Mouse (Mus musculus) CH12.LX (cell line): ENCODE data around the gene Gm10226. TPM values are rescaled to one million over a fixed set of nuclear protein-coding genes. Genes with fewer than 3 reads are reported as not detected.
A peak's percentile ranks its signal among the peaks of the same experiment; 100 is the strongest.
"Not testable (repeated sequence)": the region's sequence is repeated elsewhere in the genome, so short reads cannot be mapped to it uniquely, and the experiment has no call there.

Experiments
- DNase-seq: peaks from one replicate; pipeline ENCODE4 v3.0.0-alpha.2; 2013; ENCODE audit errors: extremely low read depth
- H3K27ac ChIP-seq: 2 replicates; pipeline ENCODE4 v1.5.1; 2012; ENCODE audit warnings: low read depth, mild to moderate bottlenecking, control low read depth, moderate library complexity; ENCODE audit not compliant: insufficient read depth
- H3K27me3 ChIP-seq: replicated peaks from 2 replicates; pipeline ENCODE3; 2012; ENCODE audit warnings: inconsistent platforms
- H3K36me3 ChIP-seq, 2 experiments: replicated peaks in 1 of 2; 2 replicates each; pipeline versions ENCODE3 to v1.6.1; 2012; ENCODE audit warnings: inconsistent platforms in 1 of 2, low read length in 1 of 2, mild to moderate bottlenecking in 1 of 2, mixed read lengths in 1 of 2, moderate library complexity in 1 of 2; ENCODE audit not compliant: control insufficient read depth in 1 of 2, insufficient read depth in 1 of 2
- H3K4me1 ChIP-seq, 2 experiments: 2 replicates each; pipeline ENCODE4 v1.6.1; 2012; ENCODE audit warnings: inconsistent platforms in 1 of 2, moderate library complexity in 1 of 2; ENCODE audit not compliant: insufficient read depth in 2 of 2, control insufficient read depth in 1 of 2
- H3K4me2 ChIP-seq: 2 replicates; pipeline ENCODE4 v1.6.1; 2012; ENCODE audit warnings: low read depth, mild to moderate bottlenecking, control low read depth; ENCODE audit not compliant: poor library complexity, insufficient read depth, severe bottlenecking
- H3K4me3 ChIP-seq, 3 experiments: fragments of 150-350 bp in 1 of 3; sonication (generic) in 1 of 3; replicated peaks in 1 of 3; 2 replicates each; pipeline versions ENCODE3 to v1.5.1; 2011 to 2012; ENCODE audit warnings: low read depth in 2 of 3, low read length in 2 of 3, mild to moderate bottlenecking in 2 of 3, moderate library complexity in 2 of 3, control low read depth in 1 of 3, improper control_type of control experiment in 1 of 3, inconsistent platforms in 1 of 3, mixed read lengths in 1 of 3; ENCODE audit not compliant: poor library complexity in 1 of 3
- H3K79me2 ChIP-seq: replicated peaks from 2 replicates; pipeline ENCODE4 v1.6.1; 2012; ENCODE audit warnings: mild to moderate bottlenecking, moderate library complexity; ENCODE audit not compliant: control insufficient read depth, poor library complexity, insufficient read depth, severe bottlenecking; ENCODE audit errors: extremely low read depth
- H3K9ac ChIP-seq: 2 replicates; pipeline ENCODE4 v1.6.1; 2012; ENCODE audit warnings: low read depth, mild to moderate bottlenecking, control low read depth, moderate library complexity; ENCODE audit not compliant: insufficient read depth
- H3K9me3 ChIP-seq: replicated peaks from 2 replicates; pipeline ENCODE3; 2012; ENCODE audit warnings: low read length, inconsistent platforms, mixed read lengths
- BHLHE40 ChIP-seq: IDR thresholded peaks from 2 replicates; pipeline ENCODE4 v1.6.1; 2011; ENCODE audit warnings: mild to moderate bottlenecking, low read depth, low read length, improper control_type of control experiment
- CHD1 ChIP-seq: IDR thresholded peaks from 2 replicates; pipeline ENCODE4 v1.6.1; 2012; ENCODE audit warnings: low read depth, low read length, improper control_type of control experiment, inconsistent platforms
- CHD2 ChIP-seq: IDR thresholded peaks from 2 replicates; pipeline ENCODE4 v1.6.1; 2011; ENCODE audit warnings: low read length, improper control_type of control experiment
- E2F4 ChIP-seq: IDR thresholded peaks from 2 replicates; pipeline ENCODE4 v1.6.1; 2011; ENCODE audit warnings: low read depth, low read length, improper control_type of control experiment; ENCODE audit not compliant: insufficient replicate concordance
- EP300 ChIP-seq: IDR thresholded peaks from 2 replicates; pipeline ENCODE4 v1.6.1; 2011; ENCODE audit warnings: low read length, improper control_type of control experiment
- ETS1 ChIP-seq: conservative IDR thresholded peaks from 2 replicates; pipeline ENCODE4 v1.6.1; 2012; ENCODE audit warnings: low read depth, mild to moderate bottlenecking, inconsistent platforms, low read length, improper control_type of control experiment, moderate library complexity
- JUN ChIP-seq: IDR thresholded peaks from 2 replicates; pipeline ENCODE4 v1.6.1; 2011; ENCODE audit warnings: low read depth, mild to moderate bottlenecking, low read length, improper control_type of control experiment, moderate library complexity; ENCODE audit not compliant: insufficient read depth
- KAT2A ChIP-seq: IDR thresholded peaks from 2 replicates; pipeline ENCODE4 v1.6.1; 2012; ENCODE audit warnings: low read length, improper control_type of control experiment, inconsistent platforms; ENCODE audit not compliant: insufficient replicate concordance
- MAZ ChIP-seq: IDR thresholded peaks from 2 replicates; pipeline ENCODE4 v1.6.1; 2012; ENCODE audit warnings: low read depth, mild to moderate bottlenecking, inconsistent platforms, low read length, improper control_type of control experiment, moderate library complexity
- MXI1 ChIP-seq: IDR thresholded peaks from 2 replicates; pipeline ENCODE4 v1.6.1; 2011; ENCODE audit warnings: mild to moderate bottlenecking, low read depth, low read length, improper control_type of control experiment
- PAX5 ChIP-seq: IDR thresholded peaks from 2 replicates; pipeline ENCODE4 v1.6.1; 2012; ENCODE audit warnings: low read length, inconsistent platforms, mixed read lengths
- POLR2A ChIP-seq: IDR thresholded peaks from 2 replicates; pipeline ENCODE4 v1.6.1; 2011; ENCODE audit warnings: low read depth, mild to moderate bottlenecking, improper control_type of control experiment, low read length
- SIN3A ChIP-seq: IDR thresholded peaks from 2 replicates; pipeline ENCODE4 v1.6.1; 2012; ENCODE audit warnings: low read length, improper control_type of control experiment, inconsistent platforms
- TBP ChIP-seq: conservative IDR thresholded peaks from 2 replicates; pipeline ENCODE4 v1.6.1; 2011; ENCODE audit warnings: low read depth, low read length, improper control_type of control experiment
- UBTF ChIP-seq: IDR thresholded peaks from 2 replicates; pipeline ENCODE4 v1.6.1; 2012; ENCODE audit warnings: low read depth, mild to moderate bottlenecking, inconsistent platforms, low read length, improper control_type of control experiment, moderate library complexity
- ZC3H11A ChIP-seq: IDR thresholded peaks from 2 replicates; pipeline ENCODE4 v1.6.1; 2012; ENCODE audit warnings: low read depth, mild to moderate bottlenecking, inconsistent platforms, low read length, improper control_type of control experiment
- ZKSCAN1 ChIP-seq: IDR thresholded peaks from 2 replicates; pipeline ENCODE4 v1.6.1; 2012; ENCODE audit warnings: low read depth, inconsistent platforms, low read length, improper control_type of control experiment, borderline replicate concordance
- dilution Hi-C: fragments of 300-500 bp; cut with MboI; formaldehyde crosslinking; loops from 2 replicates; pipeline ENCODE4 v1.14.3; 2020; ENCODE audit warnings: low sequenced_read_pairs; ENCODE audit not compliant: extremely low pct_unique_long_range_greater_than_20kb, extremely low pct_ligation_motif_present
- in situ Hi-C: fragments of 300-500 bp; cut with MboI; formaldehyde crosslinking; loops from 3 replicates; pipeline ENCODE4 v1.14.3; 2019; ENCODE audit warnings: low sequenced_read_pairs, low pct_ligation_motif_present, low pct_unique_long_range_greater_than_20kb, mixed read lengths
- polyA plus RNA-seq: library from polyadenylated mRNA; unstranded; fragments of >175 nt; gene quantifications from 2 replicates; pipeline ENCODE4 v1.2.1, GENCODE M21; 2012; ENCODE audit warnings: low read depth; ENCODE audit not compliant: insufficient read length
- total RNA-seq, 2 experiments: library from RNA; depleted of rRNA; stranded (reverse); fragments of 300-350 nt in 1 of 2; fragments of >200 nt in 1 of 2; gene quantifications; 2 replicates each; pipeline ENCODE4 v1.2.3; 2012 to 2014

Gene Gm10226
- total and polyA plus RNA-seq, 3 experiments: 3.1 to 5.5 (median 4.8) TPM

DNA sequence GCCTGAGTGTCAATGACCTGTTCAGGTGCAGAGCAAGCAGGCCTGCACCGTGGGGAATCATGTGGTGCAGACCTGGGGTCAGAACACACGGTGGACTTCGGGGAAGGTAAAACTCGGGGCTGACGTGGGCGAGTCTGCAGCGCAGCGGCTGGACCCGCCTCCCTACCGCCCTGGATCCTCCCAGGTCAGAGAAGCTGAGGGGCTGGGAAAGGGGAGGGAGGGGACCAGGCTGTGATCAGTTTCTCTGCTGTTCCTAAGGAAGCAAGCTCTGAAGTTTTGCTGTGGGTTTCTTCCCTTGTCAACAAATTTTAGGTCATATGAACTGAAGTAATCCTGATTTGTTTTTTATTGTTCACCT, 11.7 kb upstream of the Gm10226 start:
- H3K27ac ChIP-seq, dilution Hi-C loops, H3K4me2 ChIP-seq, DNase-seq, H3K36me3 ChIP-seq, H3K9me3 ChIP-seq, H3K79me2 ChIP-seq, H3K27me3 ChIP-seq, in situ Hi-C loops, H3K4me1 ChIP-seq: not testable (repeated sequence)
- H3K4me3 ChIP-seq: peak overlapping the region; percentile 45 to 89 (median 54)
- H3K9ac ChIP-seq: peak overlapping the region; percentile 72; the same call in 1 of the 2 replicates
- TF ChIP-seq SIN3A (0 out of 2 replicates have a peak, but pooled peaks have one; percentile 46), POLR2A (peak; percentile 47; the same call in 1 of the 2 replicates)

DNA sequence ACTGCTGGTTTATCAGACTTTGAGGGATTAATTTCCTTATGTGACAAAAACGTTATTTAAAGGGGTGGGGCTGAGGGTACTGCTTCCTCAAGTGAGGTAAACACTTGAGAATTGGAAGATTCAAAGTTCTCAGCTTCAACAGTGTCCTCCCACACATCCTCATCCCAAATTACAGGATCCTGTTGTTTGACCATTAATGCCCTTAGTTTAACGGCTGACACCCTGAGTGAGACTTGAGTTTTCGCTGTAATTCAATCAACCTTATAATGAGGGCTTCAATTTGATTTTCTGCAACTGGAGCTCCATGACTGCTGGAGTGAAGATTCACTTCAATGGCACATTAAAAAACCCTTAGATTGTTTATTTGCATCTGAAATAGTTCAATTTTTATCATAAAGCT, 1.7 kb downstream of the Gm10226 start:
- dilution Hi-C loops: no loop called here
- in situ Hi-C loops: no loop called here
- H3K4me2 ChIP-seq: no peak overlapping the region
- no peaks in the 10 kb centered on the region for H3K4me1 ChIP-seq
- H3K79me2 ChIP-seq: no peaks in the 10 kb centered on the region
- no peak for DNase-seq
- no peaks in the 10 kb centered on the region for H3K9me3 ChIP-seq
- TF ChIP-seq CHD2: no peak
- TF ChIP-seq E2F4: no peak
- no peak for TF ChIP-seq PAX5
- TF ChIP-seq UBTF: no peak
- no peak for TF ChIP-seq BHLHE40
- no peak for TF ChIP-seq JUN
- no peak for TF ChIP-seq KAT2A
- TF ChIP-seq EP300: no peak
- no peak for TF ChIP-seq ZKSCAN1
- TF ChIP-seq CHD1: no peak
- no peak for TF ChIP-seq MXI1
- TF ChIP-seq ZC3H11A: no peak
- TF ChIP-seq TBP: no peak
- no peak for TF ChIP-seq ETS1
- TF ChIP-seq MAZ: no peak
- H3K27me3 ChIP-seq: no peaks in the 10 kb centered on the region
- peaks cover 6 to 7% of the 10 kb centered on the region in 2 experiments for H3K36me3 ChIP-seq
- no peak overlapping the region for H3K4me3 ChIP-seq
- H3K27ac ChIP-seq: no peak overlapping the region
- no peak overlapping the region for H3K9ac ChIP-seq
